Mouse (Mus musculus): ENCODE results near the gene Olfr986. TPM values are rescaled to one million over a fixed set of nuclear protein-coding genes. Genes with fewer than 3 reads are reported as not detected.
"Not testable (repeated sequence)": the region's sequence is repeated elsewhere in the genome, so short reads cannot be mapped to it uniquely, and the experiment has no call there.

Gene Olfr986
- 0.10 TPM in 1 of 2 replicates, not detected in the other for polyA plus RNA-seq (2014; fragmentation: Nextera tagmentation; extraction: Ambion mirVana)

DNA sequence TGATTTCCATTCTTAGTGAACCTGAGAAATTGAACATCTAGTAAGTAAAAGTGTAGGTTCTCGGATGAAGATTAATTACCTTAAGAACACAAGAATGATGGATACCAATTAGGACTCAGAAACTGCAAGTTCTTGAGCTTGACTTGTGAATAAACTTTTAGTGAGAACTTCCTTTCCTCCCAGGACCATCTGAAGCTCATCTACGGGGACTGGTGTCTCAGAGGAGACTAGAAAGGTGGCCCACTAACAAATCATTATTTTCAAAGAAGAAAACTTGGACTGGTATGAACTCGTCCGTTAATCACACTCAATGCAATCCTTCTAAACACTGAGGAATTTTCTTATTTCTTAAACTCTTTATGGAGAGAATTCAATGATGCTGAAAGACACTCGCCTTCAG is at the start of gene Olfr986:
Olfr986 (plus strand) TSS at position 301 of the 400 bp plus-strand sequence.
- WGBS (ENCODE audit: insufficient replicate concordance): 85% methylated on average over 5 of the region's 5 CpGs
- Histone ChIP-seq H3K4me3 (ENCODE audit: low read depth, low read length) (no peak within 1 kb of the TSS), H3K36me3 (ENCODE audit: control insufficient read depth, insufficient read depth, low read length) (no peaks in the 10 kb centered on the region), H3K9me3 (replicated peaks; ENCODE audit: control insufficient read depth, low read length) (no peaks in the 10 kb centered on the region), H3K4me1 (ENCODE audit: control insufficient read depth, insufficient read depth, low read length) (no peaks in the 10 kb centered on the region), H3K9ac (ENCODE audit: low read depth, low read length) (no peak within 1 kb of the TSS), H3K4me2 (no peak within 1 kb of the TSS), H3K27me3 (ENCODE audit: control insufficient read depth, insufficient read depth, low read length) (no peaks in the 10 kb centered on the region), H3K27ac (ENCODE audit: low read depth, low read length) (no peak within 1 kb of the TSS)
- no peak for ATAC-seq (replicated peaks; ENCODE audit: insufficient number of reproducible peaks, low FRiP score, low TSS enrichment)

DNA sequence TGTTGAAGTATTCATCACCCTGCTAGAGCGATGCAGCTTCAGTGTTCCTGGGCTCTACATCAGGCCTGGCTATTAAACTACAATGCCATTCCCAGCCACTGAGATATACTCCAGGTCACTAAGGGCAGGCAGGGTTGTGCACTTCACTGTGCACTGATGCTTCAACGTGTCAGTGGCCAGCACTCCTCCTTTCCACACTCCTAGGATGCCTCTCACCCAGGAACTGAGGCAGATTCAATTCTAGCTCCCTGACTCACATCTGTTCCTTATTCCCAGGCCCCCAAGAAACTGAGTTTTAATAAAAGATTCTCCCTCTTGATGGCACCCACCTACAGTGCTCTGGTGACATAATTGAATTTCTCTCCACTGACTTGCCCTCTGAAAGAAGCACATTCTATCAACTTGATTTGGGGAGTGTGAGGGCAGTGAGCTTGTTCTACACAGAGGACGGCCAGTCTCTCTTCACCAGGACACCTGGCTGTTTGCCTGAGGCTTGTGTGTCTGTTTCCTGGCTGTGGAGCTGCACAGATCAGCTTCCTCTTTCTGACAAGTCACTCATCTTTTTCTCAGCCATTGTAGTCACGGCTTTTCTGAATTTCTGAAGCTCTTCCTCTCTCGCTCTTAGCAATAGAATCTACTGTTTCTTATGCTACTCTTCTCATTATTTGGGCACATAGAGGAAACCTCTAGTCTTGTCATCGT is 43.6 kb upstream of the Olfr986 start:
- Histone ChIP-seq H3K9me3 (replicated peaks; ENCODE audit: control insufficient read depth, low read length) (no peaks in the 10 kb centered on the region), H3K4me1 (ENCODE audit: control insufficient read depth, insufficient read depth, low read length) (no peaks in the 10 kb centered on the region), H3K9ac (ENCODE audit: low read depth, low read length) (no peak overlapping the region), H3K27me3 (ENCODE audit: control insufficient read depth, insufficient read depth, low read length) (no peaks in the 10 kb centered on the region), H3K27ac (ENCODE audit: low read depth, low read length) (no peak overlapping the region), H3K36me3 (ENCODE audit: control insufficient read depth, insufficient read depth, low read length) (no peaks in the 10 kb centered on the region), H3K4me2 (no peak overlapping the region), H3K4me3 (ENCODE audit: low read depth, low read length) (no peak overlapping the region)
- ATAC-seq (replicated peaks; ENCODE audit: insufficient number of reproducible peaks, low FRiP score, low TSS enrichment): no peak
- 76% methylated on average over 6 of the region's 6 CpGs for WGBS (ENCODE audit: insufficient replicate concordance)

GRCm38 (mm10) chr9:40139484-40139883 is 41.2 kb upstream of the Olfr986 start:
- Histone ChIP-seq H3K27ac (ENCODE audit: low read depth, low read length) (no peak overlapping the region), H3K4me1 (ENCODE audit: control insufficient read depth, insufficient read depth, low read length) (no peaks in the 10 kb centered on the region)
- WGBS (ENCODE audit: insufficient replicate concordance): 56% methylated on average over 4 of the region's 4 CpGs

GRCm38 (mm10) chr9:40141544-40141943 is 39.2 kb upstream of the Olfr986 start:
- H3K36me3 ChIP-seq (ENCODE audit: control insufficient read depth, insufficient read depth, low read length): no peaks in the 10 kb centered on the region
- no peaks in the 10 kb centered on the region for H3K4me1 ChIP-seq (ENCODE audit: control insufficient read depth, insufficient read depth, low read length)
- H3K27ac ChIP-seq (ENCODE audit: low read depth, low read length): no peak overlapping the region
- no peak for ATAC-seq (replicated peaks; ENCODE audit: insufficient number of reproducible peaks, low FRiP score, low TSS enrichment)
- H3K4me2 ChIP-seq: no peak overlapping the region
- H3K4me3 ChIP-seq (ENCODE audit: low read depth, low read length): no peak overlapping the region
- WGBS (ENCODE audit: insufficient replicate concordance): 47% methylated on average over 1 of the region's 1 CpGs
- H3K9me3 ChIP-seq (replicated peaks; ENCODE audit: control insufficient read depth, low read length): no peaks in the 10 kb centered on the region
- no peaks in the 10 kb centered on the region for H3K27me3 ChIP-seq (ENCODE audit: control insufficient read depth, insufficient read depth, low read length)
- no peak overlapping the region for H3K9ac ChIP-seq (ENCODE audit: low read depth, low read length)

More at GRCm38 (mm10) chr9:40139484-40139883, 41.2 kb upstream of the Olfr986 start:
- Histone ChIP-seq H3K36me3 (ENCODE audit: control insufficient read depth, insufficient read depth, low read length) (no peaks in the 10 kb centered on the region), H3K4me3 (ENCODE audit: low read depth, low read length) (no peak overlapping the region), H3K9me3 (replicated peaks; ENCODE audit: control insufficient read depth, low read length) (no peaks in the 10 kb centered on the region), H3K4me2 (no peak overlapping the region), H3K27me3 (ENCODE audit: control insufficient read depth, insufficient read depth, low read length) (no peaks in the 10 kb centered on the region), H3K9ac (ENCODE audit: low read depth, low read length) (no peak overlapping the region)
- ATAC-seq (replicated peaks; ENCODE audit: insufficient number of reproducible peaks, low FRiP score, low TSS enrichment): no peak

GRCm38 (mm10) chr9:40155118-40155644 is 25.5 kb upstream of the Olfr986 start:
- 68% methylated on average over 4 of the region's 4 CpGs for WGBS (ENCODE audit: insufficient replicate concordance)

DNA sequence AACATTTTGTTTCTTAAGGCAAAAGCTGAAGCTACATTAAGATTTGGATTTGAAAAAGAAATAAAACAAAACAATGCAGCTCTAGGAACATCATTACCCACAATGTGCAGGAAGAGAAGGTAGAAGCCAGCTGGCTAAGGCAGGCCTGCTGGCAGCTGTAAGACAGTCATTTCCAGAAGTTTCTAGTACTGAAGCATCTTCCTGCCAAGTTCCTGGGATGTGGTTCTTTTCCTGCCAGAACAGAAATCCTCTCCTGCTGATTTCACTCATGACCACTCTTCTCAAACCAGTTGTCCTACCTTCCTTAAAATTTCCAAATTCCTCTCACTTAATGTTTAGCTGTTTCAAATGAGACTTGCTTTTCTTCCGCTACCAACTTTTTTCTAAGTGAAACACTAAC is 14.3 kb upstream of the Olfr986 start:
- no peak overlapping the region for H3K4me3 ChIP-seq (ENCODE audit: low read depth, low read length)
- no peaks in the 10 kb centered on the region for H3K36me3 ChIP-seq (ENCODE audit: control insufficient read depth, insufficient read depth, low read length)
- H3K4me1 ChIP-seq (ENCODE audit: control insufficient read depth, insufficient read depth, low read length): no peaks in the 10 kb centered on the region
- no peak overlapping the region for H3K4me2 ChIP-seq
- H3K27me3 ChIP-seq (ENCODE audit: control insufficient read depth, insufficient read depth, low read length): no peaks in the 10 kb centered on the region
- no peak for ATAC-seq (replicated peaks; ENCODE audit: insufficient number of reproducible peaks, low FRiP score, low TSS enrichment)
- no peak overlapping the region for H3K27ac ChIP-seq (ENCODE audit: low read depth, low read length)
- no peak overlapping the region for H3K9ac ChIP-seq (ENCODE audit: low read depth, low read length)
- WGBS (ENCODE audit: insufficient replicate concordance): 91% methylated on average over 1 of the region's 1 CpGs
- H3K9me3 ChIP-seq (replicated peaks; ENCODE audit: control insufficient read depth, low read length): no peaks in the 10 kb centered on the region

More at GRCm38 (mm10) chr9:40155118-40155644, 25.5 kb upstream of the Olfr986 start:
- H3K27me3 ChIP-seq (ENCODE audit: control insufficient read depth, insufficient read depth, low read length): no peaks in the 10 kb centered on the region; the same call in 1 of the 2 replicates
- no peak overlapping the region for H3K4me3 ChIP-seq (ENCODE audit: low read depth, low read length)
- H3K4me2 ChIP-seq: no peak overlapping the region
- H3K36me3 ChIP-seq (ENCODE audit: control insufficient read depth, insufficient read depth, low read length): no peaks in the 10 kb centered on the region
- no peak overlapping the region for H3K9ac ChIP-seq (ENCODE audit: low read depth, low read length)
- H3K27ac ChIP-seq (ENCODE audit: low read depth, low read length): no peak overlapping the region
- no peaks in the 10 kb centered on the region for H3K9me3 ChIP-seq (replicated peaks; ENCODE audit: control insufficient read depth, low read length)
- no peak for ATAC-seq (replicated peaks; ENCODE audit: insufficient number of reproducible peaks, low FRiP score, low TSS enrichment)
- no peaks in the 10 kb centered on the region for H3K4me1 ChIP-seq (ENCODE audit: control insufficient read depth, insufficient read depth, low read length)

DNA sequence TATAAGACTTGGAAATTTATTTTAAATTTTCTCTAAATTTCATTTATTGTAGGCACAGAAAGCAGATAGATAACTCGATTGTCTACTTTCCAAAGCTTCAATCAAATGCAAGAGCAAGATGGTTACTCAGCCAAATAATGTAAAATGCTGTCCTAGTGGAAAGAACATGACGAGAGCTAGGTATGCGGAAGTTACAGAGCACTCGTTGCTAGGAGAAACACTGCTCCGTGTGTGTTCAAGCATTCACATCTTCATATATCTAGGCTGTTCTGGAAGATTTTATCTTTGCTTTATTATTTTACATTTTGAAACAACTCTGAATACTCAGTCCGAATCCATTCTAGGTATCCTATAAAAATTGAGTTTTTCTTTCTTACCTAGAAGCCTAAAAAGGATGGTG is 3.7 kb upstream of the Olfr986 start:
- Histone ChIP-seq H3K36me3 (ENCODE audit: control insufficient read depth, insufficient read depth, low read length) (no peaks in the 10 kb centered on the region), H3K4me3 (ENCODE audit: low read depth, low read length) (no peak overlapping the region), H3K27me3 (ENCODE audit: control insufficient read depth, insufficient read depth, low read length) (no peaks in the 10 kb centered on the region), H3K4me2 (no peak overlapping the region), H3K9me3 (replicated peaks; ENCODE audit: control insufficient read depth, low read length) (no peaks in the 10 kb centered on the region), H3K9ac (ENCODE audit: low read depth, low read length) (no peak overlapping the region), H3K4me1 (ENCODE audit: control insufficient read depth, insufficient read depth, low read length) (no peaks in the 10 kb centered on the region), H3K27ac (ENCODE audit: low read depth, low read length) (no peak overlapping the region)
- 78% methylated on average over 6 of the region's 6 CpGs for WGBS (ENCODE audit: insufficient replicate concordance)
- ATAC-seq (replicated peaks; ENCODE audit: insufficient number of reproducible peaks, low FRiP score, low TSS enrichment): no peak

- not testable (repeated sequence) for H3K4me3 ChIP-seq (ENCODE audit: low read depth, low read length); H3K27ac ChIP-seq (ENCODE audit: low read depth, low read length); ATAC-seq (replicated peaks; ENCODE audit: insufficient number of reproducible peaks, low FRiP score, low TSS enrichment); H3K9ac ChIP-seq (ENCODE audit: low read depth, low read length); H3K27me3 ChIP-seq (ENCODE audit: control insufficient read depth, insufficient read depth, low read length); H3K4me1 ChIP-seq (ENCODE audit: control insufficient read depth, insufficient read depth, low read length); H3K36me3 ChIP-seq (ENCODE audit: control insufficient read depth, insufficient read depth, low read length); H3K4me2 ChIP-seq; H3K9me3 ChIP-seq (replicated peaks; ENCODE audit: control insufficient read depth, low read length)
- WGBS (ENCODE audit: insufficient replicate concordance): 77% methylated on average over 2 of the region's 2 CpGs
These were observed 4.4 kb downstream of the Olfr986 start for GRCm38 (mm10) chr9:40185166-40185565.
